Mouse (Mus musculus) left cerebral cortex, postnatal 10 days (tissue): ENCODE data around the gene Rcl1. TPM values are rescaled to one million over a fixed set of nuclear protein-coding genes. Genes with fewer than 3 reads are reported as not detected.

Source experiments
- DNase-seq, 2 experiments: peaks; one replicate each; pipeline ENCODE4 v3.0.0; 2021 to 2022; ENCODE audit warnings: low spot score in 2 of 2, mixed read lengths in 1 of 2; ENCODE audit errors: extremely low spot score in 1 of 2
- intact Hi-C: fragments of 180-260 bp; cut with DNase I; formaldehyde crosslinking; loops from one replicate; pipeline ENCODE4 v1.15.1; 2025
- total RNA-seq, 2 experiments: library from RNA; stranded (reverse); gene quantifications; 2 replicates each; pipeline ENCODE4 v1.2.3; 2021

Rcl1 gene
- total RNA-seq, result 10 to 100 TPM; 19.6 to 19.8 TPM

- intact Hi-C loops, result loop anchor here (5.0 kb wide), 1 partner anchor 151 kb away; the partner anchor contains the start of gene Jak2
- peak; percentile 95 to 97 for DNase-seq
These were observed at the start of gene Rcl1 for GRCm38 (mm10) chr19:29100874-29101542. Gene Rcl1, plus strand, starts transcription at chr19:29101375.

- intact Hi-C loops, result no loop called here
- DNase-seq, result no peak
These were observed 48.4 kb upstream of the Rcl1 start for GRCm38 (mm10) chr19:29052786-29053185.

- intact Hi-C loops, result no loop called here
- no peak for DNase-seq
These were observed 46.6 kb upstream of the Rcl1 start for GRCm38 (mm10) chr19:29054594-29054993.

GRCm38 (mm10) chr19:29055469-29055868, 45.7 kb upstream of the Rcl1 start:
- intact Hi-C loops, result no loop called here

GRCm38 (mm10) chr19:29058741-29059140, 42.4 kb upstream of the Rcl1 start:
- DNase-seq, result no peak
- intact Hi-C loops, result no loop called here

More at GRCm38 (mm10) chr19:29055469-29055868, 45.7 kb upstream of the Rcl1 start:
- no peak for DNase-seq

- no peak for DNase-seq
- intact Hi-C loops, result loop anchor here (5.0 to 10.0 kb wide), 2 partner anchors 195 to 443 kb away; partner anchors contain the start of gene Jak2
These were observed 41.5 kb upstream of the Rcl1 start for GRCm38 (mm10) chr19:29059688-29060087.

GRCm38 (mm10) chr19:29060299-29060698, 40.9 kb upstream of the Rcl1 start:
- no peak for DNase-seq
- intact Hi-C loops, result loop anchor here (5.0 to 10.0 kb wide), 2 partner anchors 195 to 442 kb away; partner anchors contain the start of gene Jak2

GRCm38 (mm10) chr19:29063009-29063408, 38.2 kb upstream of the Rcl1 start:
- no peak for DNase-seq
- intact Hi-C loops, result loop anchor here (5.0 to 10.0 kb wide), 2 partner anchors 192 to 439 kb away; partner anchors contain the start of gene Jak2

- intact Hi-C loops, result loop anchor here (2.0 to 10.0 kb wide), 3 partner anchors 191 to 439 kb away; partner anchors contain the start of gene Jak2
- peak; percentile 87 to 93 for DNase-seq
These were observed 37.4 kb upstream of the Rcl1 start for GRCm38 (mm10) chr19:29063577-29064363.

- no peak for DNase-seq
- intact Hi-C loops, result loop anchor here (2.0 to 10.0 kb wide), 3 partner anchors 190 to 438 kb away; partner anchors contain the start of gene Jak2
These were observed 36.6 kb upstream of the Rcl1 start for GRCm38 (mm10) chr19:29064451-29065102.

GRCm38 (mm10) chr19:29066981-29067471, 34.1 kb upstream of the Rcl1 start:
- DNase-seq, result peak in 1 of 2 experiments; percentile 58
- intact Hi-C loops, result loop anchor here (10.0 kb wide), 1 partner anchor 188 kb away; the partner anchor contains the start of gene Jak2

- intact Hi-C loops, result loop anchor here (10.0 kb wide), 1 partner anchor 186 kb away; the partner anchor contains the start of gene Jak2
- no peak for DNase-seq
These were observed 32.0 kb upstream of the Rcl1 start for GRCm38 (mm10) chr19:29069195-29069594.

GRCm38 (mm10) chr19:29074802-29075201, 26.4 kb upstream of the Rcl1 start:
- intact Hi-C loops, result no loop called here
- DNase-seq, result peak in 1 of 2 experiments; percentile 42

GRCm38 (mm10) chr19:29088628-29089027, 12.5 kb upstream of the Rcl1 start:
- intact Hi-C loops, result no loop called here
- no peak for DNase-seq

- no peak for DNase-seq
- intact Hi-C loops, result no loop called here
These were observed 9.0 kb upstream of the Rcl1 start for GRCm38 (mm10) chr19:29092194-29092593.

GRCm38 (mm10) chr19:29099106-29099505, 2.1 kb upstream of the Rcl1 start:
- DNase-seq, result no peak
- intact Hi-C loops, result no loop called here

- no peak for DNase-seq
- intact Hi-C loops, result no loop called here
These were observed 1.6 kb upstream of the Rcl1 start for GRCm38 (mm10) chr19:29099596-29099995.

GRCm38 (mm10) chr19:29100261-29100660, 914 bp upstream of the Rcl1 start:
- intact Hi-C loops, result loop anchor here (5.0 kb wide), 1 partner anchor 152 kb away; the partner anchor contains the start of gene Jak2
- DNase-seq, result no peak

GRCm38 (mm10) chr19:29101591-29101990, 416 bp downstream of the Rcl1 start:
- intact Hi-C loops, result loop anchor here (5.0 kb wide), 1 partner anchor 151 kb away; the partner anchor contains the start of gene Jak2
- peak; percentile 32 to 73 for DNase-seq
